Mouse (Mus musculus): ENCODE measurements at regions not wholly inside any gene's neighbourhood (a gene's known extent, or its start where the extent isn't known, plus 50 kb on each side); places are given as distances from the start of the nearest gene placed in this dataset.

DNA sequence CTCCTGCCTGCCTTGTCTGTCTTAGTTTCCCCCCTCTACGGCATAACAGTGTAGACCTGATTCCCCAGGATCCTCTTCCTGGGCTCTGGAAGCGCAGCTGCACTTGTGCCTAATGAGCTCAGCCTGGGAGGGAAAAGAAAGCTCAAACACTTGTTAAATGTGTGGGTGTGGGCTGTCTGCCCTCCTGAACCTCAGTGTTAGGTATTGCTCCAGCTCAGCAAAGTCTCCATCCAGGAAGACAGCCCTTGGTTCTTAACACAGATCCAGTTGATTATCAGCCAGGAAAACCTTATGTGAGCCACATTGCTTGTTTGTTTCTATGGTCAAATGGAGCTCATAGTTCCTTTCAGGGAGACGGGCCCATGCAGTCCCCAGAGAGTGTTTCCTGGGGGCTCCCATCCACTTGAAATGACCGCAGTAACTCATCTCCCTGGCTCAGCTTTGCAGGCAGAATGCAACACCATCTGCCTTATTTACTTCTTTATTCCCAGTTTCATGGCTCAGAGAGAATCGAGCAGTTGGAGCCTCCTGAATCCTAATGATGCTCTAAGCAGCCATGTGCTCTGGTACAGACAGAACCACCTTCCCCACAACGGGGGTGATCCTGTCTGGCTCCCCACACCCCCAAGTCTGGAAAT is 88.4 kb upstream of the Ywhaq start:
- Histone ChIP-seq H3K36me3 (ENCODE audit: control insufficient read depth in 1 of 2, insufficient read depth in 2 of 2, low read length in 2 of 2) (no peaks in the 10 kb centered on the region), H3K4me1 (ENCODE audit: control insufficient read depth in 1 of 2, insufficient read depth in 2 of 2, low read length in 2 of 2) (no peaks in the 10 kb centered on the region), H3K79me2 (ENCODE audit: control insufficient read depth, insufficient read depth, low read length, poor library complexity) (no peaks in the 10 kb centered on the region), H3K4me3 (ENCODE audit: control insufficient read depth in 1 of 2, insufficient read depth in 1 of 2, low read depth in 2 of 2, low read length in 2 of 2) (no peak overlapping the region), H3K9ac (ENCODE audit: control insufficient read depth, low read depth, low read length, poor library complexity, severe bottlenecking) (no peak overlapping the region), H3K27me3 (ENCODE audit: control insufficient read depth in 1 of 2, insufficient read depth in 2 of 2, low read length in 2 of 2) (no peaks in the 10 kb centered on the region), H3K27ac (ENCODE audit: control insufficient read depth, low read depth, low read length) (no peak overlapping the region), H3K9me3 (replicated peaks; ENCODE audit: insufficient read depth, low read length) (no peaks in the 10 kb centered on the region)
- DNase-seq (ENCODE audit: low read depth, low spot score), result no peak
- TF ChIP-seq CHD1 (IDR thresholded peaks at IDR 0.05; ENCODE audit: low read depth, low read length), result no peak
- TF ChIP-seq MYC (IDR thresholded peaks at IDR 0.05; ENCODE audit: low read depth, low read length), result no peak
- no peak for TF ChIP-seq ELF1 (IDR thresholded peaks at IDR 0.05; ENCODE audit: low read depth, low read length)
- TF ChIP-seq CTCF (IDR thresholded peaks at IDR 0.05 in 2 of 3, conservative IDR thresholded peaks at IDR 0.05 in 1 of 3; ENCODE audit: control insufficient read depth in 1 of 3, insufficient read depth in 1 of 3, low read depth in 2 of 3, low read length in 3 of 3, poor library complexity in 1 of 3, severe bottlenecking in 1 of 3), result no peak
- no peak for TF ChIP-seq GABPA (IDR thresholded peaks at IDR 0.05; ENCODE audit: low read depth, low read length)
- no peak for TF ChIP-seq MEF2A (IDR thresholded peaks at IDR 0.05; ENCODE audit: extremely low read depth, insufficient replicate concordance, low read depth, low read length, poor library complexity, severe bottlenecking)
- TF ChIP-seq MAFK (IDR thresholded peaks at IDR 0.05; ENCODE audit: borderline replicate concordance, low read depth, low read length), result no peak
- no peak for TF ChIP-seq USF1 (IDR thresholded peaks at IDR 0.05; ENCODE audit: low read depth, low read length)
- no peak for TF ChIP-seq ZMIZ1 (IDR thresholded peaks at IDR 0.05; ENCODE audit: low read depth, low read length)
- no peak for TF ChIP-seq POLR2AphosphoS5 (IDR thresholded peaks at IDR 0.05; ENCODE audit: borderline replicate concordance, low read depth, low read length)
- TF ChIP-seq ZKSCAN1 (IDR thresholded peaks at IDR 0.05; ENCODE audit: low read depth, low read length), result no peak

DNA sequence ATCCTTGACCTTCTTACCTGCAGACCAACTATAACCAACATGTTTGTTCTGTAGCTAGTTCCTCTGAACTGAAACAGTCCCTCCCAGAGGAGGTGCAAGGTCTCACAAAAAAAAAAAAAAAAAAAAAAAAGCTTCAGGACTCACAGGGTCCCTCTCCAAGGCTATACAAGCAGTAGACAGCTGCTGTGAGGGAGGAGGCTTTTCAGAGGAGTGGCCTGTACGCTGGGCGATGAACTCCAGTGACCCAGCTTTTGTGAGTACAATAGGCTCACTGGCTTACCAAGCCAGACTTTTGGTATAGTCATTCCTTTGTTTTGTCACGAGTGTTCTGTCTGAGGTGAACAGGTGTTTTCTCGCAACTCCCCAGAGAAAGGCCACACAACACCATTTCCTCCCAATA is 85.8 kb upstream of the Ywhaq start:
- H3K27me3 ChIP-seq (ENCODE audit: control insufficient read depth in 1 of 2, insufficient read depth in 2 of 2, low read length in 2 of 2), result no peaks in the 10 kb centered on the region
- H3K4me3 ChIP-seq (ENCODE audit: control insufficient read depth in 1 of 2, insufficient read depth in 1 of 2, low read depth in 2 of 2, low read length in 2 of 2), result no peak overlapping the region
- TF ChIP-seq TCF12 (IDR thresholded peaks at IDR 0.05; ENCODE audit: low read depth, low read length), result no peak
- TF ChIP-seq CTCF (IDR thresholded peaks at IDR 0.05 in 2 of 3, conservative IDR thresholded peaks at IDR 0.05 in 1 of 3; ENCODE audit: control insufficient read depth in 1 of 3, insufficient read depth in 1 of 3, low read depth in 2 of 3, low read length in 3 of 3, poor library complexity in 1 of 3, severe bottlenecking in 1 of 3), result no peak
- no peak for TF ChIP-seq POLR2AphosphoS2 (IDR thresholded peaks at IDR 0.05; ENCODE audit: low read length)
- TF ChIP-seq GABPA (IDR thresholded peaks at IDR 0.05; ENCODE audit: low read depth, low read length), result no peak
- TF ChIP-seq JUND (IDR thresholded peaks at IDR 0.05; ENCODE audit: low read depth, low read length), result no peak
- no peak for TF ChIP-seq POLR2A (IDR thresholded peaks at IDR 0.05; ENCODE audit: control insufficient read depth in 1 of 2, insufficient read depth in 1 of 2, low read depth in 1 of 2, low read length in 2 of 2, poor library complexity in 1 of 2)
- TF ChIP-seq TAL1 (IDR thresholded peaks at IDR 0.05; ENCODE audit: low read length), result no peak
- no peak for TF ChIP-seq POLR2AphosphoS5 (IDR thresholded peaks at IDR 0.05; ENCODE audit: borderline replicate concordance, low read depth, low read length)
- no peak for TF ChIP-seq E2F4 (IDR thresholded peaks at IDR 0.05; ENCODE audit: borderline replicate concordance, low read depth, low read length)
- TF ChIP-seq MYC (IDR thresholded peaks at IDR 0.05; ENCODE audit: low read depth, low read length), result no peak
- TF ChIP-seq MAFK (IDR thresholded peaks at IDR 0.05; ENCODE audit: borderline replicate concordance, low read depth, low read length), result no peak
- TF ChIP-seq ZKSCAN1 (IDR thresholded peaks at IDR 0.05; ENCODE audit: low read depth, low read length), result no peak
- TF ChIP-seq MEF2A (IDR thresholded peaks at IDR 0.05; ENCODE audit: extremely low read depth, insufficient replicate concordance, low read depth, low read length, poor library complexity, severe bottlenecking), result no peak
- TF ChIP-seq ZNF384 (IDR thresholded peaks at IDR 0.05; ENCODE audit: low read depth, low read length), result no peak
- TF ChIP-seq SMC3 (IDR thresholded peaks at IDR 0.05; ENCODE audit: low read depth, low read length), result no peak
- H3K27ac ChIP-seq (ENCODE audit: control insufficient read depth, low read depth, low read length), result no peak overlapping the region
- DNase-seq (ENCODE audit: low read depth, low spot score), result no peak
- H3K4me1 ChIP-seq (ENCODE audit: control insufficient read depth in 1 of 2, insufficient read depth in 2 of 2, low read length in 2 of 2), result no peaks in the 10 kb centered on the region
- no peaks in the 10 kb centered on the region for H3K9me3 ChIP-seq (replicated peaks; ENCODE audit: insufficient read depth, low read length)
- no peaks in the 10 kb centered on the region for H3K36me3 ChIP-seq (ENCODE audit: control insufficient read depth in 1 of 2, insufficient read depth in 2 of 2, low read length in 2 of 2)
- no peak overlapping the region for H3K9ac ChIP-seq (ENCODE audit: control insufficient read depth, low read depth, low read length, poor library complexity, severe bottlenecking)
- H3K79me2 ChIP-seq (ENCODE audit: control insufficient read depth, insufficient read depth, low read length, poor library complexity), result no peaks in the 10 kb centered on the region
